Mouse (Mus musculus) Patski (cell line): ENCODE measurements around the gene Ccsap. TPM values are rescaled to one million over a fixed set of nuclear protein-coding genes. Genes with fewer than 3 reads are reported as not detected.

Experiments used
- ATAC-seq: fragments of 100-300 bp; one replicate; pipeline ENCODE4 v1.8.0; 2021
- CTCF ChIA-PET: fragments of 350-600 bp; sonication (Branson Sonifier 250); formaldehyde crosslinking; loops from one replicate; lab custom pipeline; 2022; ENCODE audit warnings: inconsistent platforms; lab: Charles Lee
- POLR2A ChIA-PET: fragments of 350-600 bp; sonication (Branson Sonifier 250); formaldehyde crosslinking; loops from one replicate; lab custom pipeline; 2022; ENCODE audit warnings: antibody characterized with exemption, inconsistent platforms; lab: Charles Lee
- DNase-seq: peaks from one replicate; pipeline ENCODE4 v3.0.0-alpha.2; 2011; ENCODE audit warnings: low read depth, low spot score
- H3K27me3 ChIP-seq: fragments of 371-371 bp; one replicate; pipeline ENCODE4 v1.5.1; 2021
- CTCF ChIP-seq: fragments of 100-300 bp; IDR thresholded peaks from one replicate; pipeline ENCODE4 v1.5.1; 2021
- in situ Hi-C: fragments of 300-500 bp; cut with MboI; formaldehyde crosslinking; loops from 3 replicates; pipeline ENCODE4 v1.11.1; 2018; ENCODE audit warnings: low pct_unique_long_range_greater_than_20kb, mixed read lengths
- polyA plus RNA-seq: library from polyadenylated mRNA; unstranded; gene quantifications from one replicate; pipeline ENCODE4 v1.2.3, GENCODE M21; 2021

Gene Ccsap
- polyA plus RNA-seq, 1 experiment from 2014 or later: 4.9 TPM

DNA sequence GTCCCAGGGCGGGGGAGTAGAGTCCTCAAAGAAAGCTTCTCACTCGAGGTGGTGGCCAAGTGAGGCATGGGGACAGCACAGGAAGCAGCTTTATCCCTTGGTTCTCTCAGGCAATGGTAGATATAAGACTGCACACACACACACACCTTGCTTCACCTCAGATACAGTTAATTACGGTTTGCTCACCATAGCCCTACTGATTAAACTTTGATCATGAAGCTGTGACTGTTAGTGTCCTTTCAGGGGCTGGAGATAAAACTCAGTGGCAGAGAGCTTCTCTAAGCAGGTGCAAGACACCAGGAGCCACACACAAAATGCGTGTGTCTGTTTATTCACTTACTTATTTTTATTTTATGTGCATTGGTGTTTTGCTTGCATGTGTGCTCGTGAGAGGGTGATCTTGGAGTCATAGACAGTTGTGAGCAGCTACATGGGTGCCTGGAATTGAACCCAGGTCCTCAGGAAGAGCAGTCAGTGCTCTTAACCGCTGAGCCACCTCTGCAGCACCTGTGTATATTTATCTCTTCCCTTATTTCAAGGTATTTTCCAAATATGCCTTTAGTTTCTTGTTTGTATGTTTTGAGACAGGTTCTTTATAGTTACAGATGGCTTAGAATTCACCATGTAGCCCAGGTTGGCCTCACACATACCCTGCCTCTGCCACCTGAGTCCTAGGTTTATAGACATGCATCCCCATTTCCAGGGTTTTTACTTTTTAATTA, 52.0 kb downstream of the Ccsap start:
- TF ChIP-seq CTCF: no peak
- DNase-seq: no peak
- ChIA-PET POLR2A (interaction anchor here (0.9 kb wide), 1 partner anchor 40 kb away, joined by 3 read pairs; no protein-coding TSS in a partner anchor), CTCF (interaction anchor here (1.4 to 1.5 kb wide), 2 partner anchors 18 to 28 kb away, joined by 3 to 4 read pairs; no protein-coding TSS in a partner anchor)
- in situ Hi-C loops: loop anchor here (25.0 kb wide), 1 partner anchor 554 kb away; no protein-coding TSS in a partner anchor
- no peak for ATAC-seq
- no peaks in the 10 kb centered on the region for H3K27me3 ChIP-seq

DNA sequence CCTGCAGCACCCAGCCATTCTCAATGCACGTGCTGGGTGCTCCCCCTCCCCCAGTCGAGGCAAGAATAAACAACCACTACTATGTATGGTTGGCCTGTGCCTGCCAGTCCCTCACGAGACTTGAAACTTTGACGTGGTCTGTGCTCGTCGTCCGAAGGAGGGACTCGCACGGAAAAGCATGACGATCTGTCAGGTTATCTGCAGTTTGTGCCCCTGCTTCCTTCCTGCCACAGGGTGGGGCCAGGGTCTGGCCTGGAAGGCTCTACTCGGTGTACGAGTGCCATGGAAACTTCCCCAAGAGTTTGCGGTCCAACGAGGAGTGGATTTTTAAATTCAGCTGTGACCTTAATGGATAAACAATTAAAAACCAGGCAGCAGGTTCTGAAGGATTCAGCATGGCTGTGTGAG, 53.0 kb downstream of the Ccsap start:
- POLR2A ChIA-PET: interaction anchor here (0.9 kb wide), 1 partner anchor 41 kb away, joined by 3 read pairs; no protein-coding TSS in a partner anchor
- ATAC-seq (no peak), DNase-seq (no peak)
- CTCF ChIA-PET: interaction anchor here (1.4 kb wide), 1 partner anchor 29 kb away, joined by 4 read pairs; no protein-coding TSS in a partner anchor
- no peaks in the 10 kb centered on the region for H3K27me3 ChIP-seq
- TF ChIP-seq CTCF: no peak
- in situ Hi-C loops: loop anchor here (25.0 kb wide), 1 partner anchor 555 kb away; no protein-coding TSS in a partner anchor

DNA sequence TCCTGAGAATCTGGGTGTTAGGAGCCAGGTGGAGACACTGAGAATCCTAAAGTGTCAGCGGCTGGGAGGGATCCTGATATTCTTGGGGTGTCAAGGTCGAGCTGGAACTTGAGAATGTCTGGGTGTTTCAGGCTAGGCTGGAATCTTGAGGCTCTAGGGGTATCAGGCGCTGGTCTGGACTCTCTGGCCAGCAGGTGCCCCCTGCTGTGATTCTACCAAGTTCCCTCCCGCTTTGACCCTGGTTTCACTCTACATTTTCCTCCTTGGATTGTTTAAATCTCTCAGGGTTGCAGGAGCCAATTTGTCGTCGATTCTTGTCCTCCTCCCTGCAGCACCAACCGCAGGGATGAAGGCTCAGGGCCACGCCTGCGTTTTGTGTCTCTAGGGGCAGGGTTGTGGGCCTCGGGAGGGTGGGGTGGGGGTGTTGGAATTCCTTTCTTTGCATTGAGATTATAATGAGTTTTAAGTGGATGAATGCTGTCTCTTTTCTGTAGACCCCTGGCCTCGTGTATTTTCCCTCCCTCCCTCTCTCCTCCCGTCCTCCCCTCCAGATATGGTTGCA, 53.6 kb downstream of the Ccsap start:
- POLR2A ChIA-PET: interaction anchor here (0.7 kb wide), 1 partner anchor 186 kb away, joined by 3 read pairs; no protein-coding TSS in a partner anchor
- TF ChIP-seq CTCF: no peak
- in situ Hi-C loops: loop anchor here (25.0 kb wide), 1 partner anchor 556 kb away; no protein-coding TSS in a partner anchor
- CTCF ChIA-PET: no interaction called here
- H3K27me3 ChIP-seq: no peaks in the 10 kb centered on the region
- DNase-seq (no peak), ATAC-seq (no peak)

DNA sequence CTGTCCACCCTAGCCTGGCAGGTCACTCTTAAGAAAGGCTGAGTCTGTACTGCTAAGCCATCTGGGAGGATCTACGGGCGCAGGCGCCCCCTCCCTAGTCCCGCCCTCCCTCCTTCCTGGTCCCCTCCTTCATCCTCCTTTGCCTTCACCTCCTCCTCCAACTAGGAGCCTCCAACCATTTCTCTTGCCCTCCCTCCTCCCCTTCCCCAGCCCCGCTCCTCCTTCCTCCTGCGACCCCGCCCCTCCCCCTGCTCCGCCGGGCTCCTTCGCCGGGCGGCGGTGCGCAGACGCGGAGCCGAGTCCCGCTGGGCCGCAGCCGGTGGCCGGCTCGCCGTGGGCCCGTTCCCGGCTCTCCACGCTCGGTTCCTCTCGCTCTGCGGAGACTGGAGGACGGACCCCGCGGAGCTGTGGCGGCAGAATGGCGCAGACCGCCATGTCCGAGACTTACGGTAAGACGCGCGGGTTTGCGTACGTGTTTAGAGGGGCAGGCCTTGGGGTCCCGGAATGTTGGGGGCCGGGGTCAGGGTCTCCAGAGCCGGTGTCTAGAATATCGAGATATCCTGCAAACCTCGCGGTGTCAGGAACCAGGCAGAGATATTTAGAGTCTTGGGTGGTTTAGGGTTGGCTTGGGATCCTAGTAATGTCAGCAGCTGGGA, 54.2 kb downstream of the Ccsap start, which contains the start of gene Rab4a:
Gene Rab4a (plus strand): TSS at position 268 of the 656 bp plus-strand sequence.
- in situ Hi-C loops: loop anchor here (25.0 kb wide), 1 partner anchor 556 kb away; no protein-coding TSS in a partner anchor
- ChIA-PET CTCF (no interaction called here), POLR2A (interaction anchor here (0.7 kb wide), 1 partner anchor 187 kb away, joined by 3 read pairs; no protein-coding TSS in a partner anchor)
- DNase-seq (peak; percentile 69), ATAC-seq (peak; percentile 67)
- no peaks in the 10 kb centered on the region for H3K27me3 ChIP-seq
- no peak for TF ChIP-seq CTCF

DNA sequence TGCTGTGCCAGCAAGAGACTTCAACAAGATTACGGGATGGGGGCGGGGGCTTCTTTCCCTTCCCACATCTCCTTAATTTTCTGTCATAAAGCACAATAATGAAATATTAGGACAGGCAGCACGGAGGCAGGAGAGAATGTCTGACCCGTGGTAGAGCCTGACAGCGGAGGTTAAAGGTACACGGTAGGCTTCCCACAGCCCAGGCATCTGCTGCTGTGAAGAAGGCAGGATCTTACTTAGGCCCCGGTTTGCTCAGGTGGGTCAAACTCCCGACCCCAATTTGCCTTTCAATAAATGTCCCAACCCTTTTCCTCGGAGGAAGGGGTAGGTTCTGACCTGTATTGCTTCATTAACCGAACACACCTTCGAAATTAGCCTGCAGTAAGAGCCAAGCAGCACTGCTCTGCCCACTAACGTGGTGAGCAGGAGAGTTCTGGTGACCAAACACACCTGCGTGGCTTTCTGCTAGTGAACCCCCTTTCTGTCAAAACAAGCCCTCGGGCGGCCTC, 54.7 kb downstream of the Ccsap start:
- ChIA-PET CTCF (interaction anchor here (1.5 kb wide), 1 partner anchor 62 kb away, joined by 3 read pairs; no protein-coding TSS in a partner anchor), POLR2A (no interaction called here)
- H3K27me3 ChIP-seq: no peaks in the 10 kb centered on the region
- no peak for DNase-seq
- in situ Hi-C loops: loop anchor here (25.0 kb wide), 1 partner anchor 557 kb away; no protein-coding TSS in a partner anchor
- ATAC-seq: no peak
- TF ChIP-seq CTCF: no peak

DNA sequence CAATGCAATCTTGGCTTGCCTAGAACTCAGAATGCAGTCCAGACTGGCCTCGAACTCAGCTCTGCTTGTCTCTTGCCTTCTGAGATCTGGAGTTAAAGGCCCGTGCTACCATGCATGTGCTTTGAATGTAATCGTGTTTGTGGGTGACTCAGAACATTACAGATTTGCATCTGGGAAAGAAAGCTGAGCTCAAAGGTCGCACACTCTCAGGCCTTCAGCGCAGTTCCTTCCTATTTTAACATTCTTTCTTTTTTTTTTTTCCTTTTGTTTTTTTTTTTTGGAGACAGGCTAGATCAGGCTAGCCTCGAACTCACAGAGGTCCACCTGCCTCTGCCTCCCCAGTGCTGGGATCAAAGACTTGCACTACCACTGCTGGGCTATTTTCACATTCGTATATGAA, 55.4 kb downstream of the Ccsap start:
- CTCF ChIA-PET: interaction anchor here (1.3 to 1.5 kb wide), 3 partner anchors 31 to 160 kb away, joined by 3 read pairs; no protein-coding TSS in a partner anchor
- DNase-seq (no peak), ATAC-seq (no peak)
- TF ChIP-seq CTCF: no peak
- in situ Hi-C loops: loop anchor here (25.0 kb wide), 1 partner anchor 558 kb away; no protein-coding TSS in a partner anchor
- POLR2A ChIA-PET: interaction anchor here (1.2 kb wide), 1 partner anchor 11 kb away, joined by 3 read pairs; no protein-coding TSS in a partner anchor
- H3K27me3 ChIP-seq: no peaks in the 10 kb centered on the region

DNA sequence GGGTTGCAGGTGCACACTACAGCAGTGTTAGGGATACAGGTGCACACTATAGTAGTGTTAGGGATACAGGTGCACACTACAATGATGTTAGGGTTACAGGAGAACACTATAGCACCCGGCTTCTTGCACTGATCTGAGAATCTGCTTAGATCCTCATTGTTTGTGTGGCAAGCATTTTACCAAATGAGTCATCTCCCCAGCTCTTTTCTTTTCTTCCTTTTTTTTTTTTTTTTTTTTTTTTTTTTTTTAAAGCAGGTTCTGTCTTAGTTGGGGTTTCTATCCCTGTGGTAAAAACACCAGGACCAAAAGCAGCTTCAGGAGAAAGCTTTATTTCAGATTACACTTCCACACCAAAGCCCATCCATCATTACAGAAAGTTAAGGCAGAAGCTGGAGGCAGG, 56.4 kb downstream of the Ccsap start:
- ATAC-seq: no peak
- no peak for TF ChIP-seq CTCF
- in situ Hi-C loops: loop anchor here (25.0 kb wide), 1 partner anchor 559 kb away; no protein-coding TSS in a partner anchor
- DNase-seq: no peak
- CTCF ChIA-PET: interaction anchor here (1.3 to 1.5 kb wide), 3 partner anchors 32 to 160 kb away, joined by 3 read pairs; no protein-coding TSS in a partner anchor
- POLR2A ChIA-PET: interaction anchor here (0.6 to 1.2 kb wide), 2 partner anchors 11 to 114 kb away, joined by 3 to 7 read pairs; no protein-coding TSS in a partner anchor
- no peaks in the 10 kb centered on the region for H3K27me3 ChIP-seq

DNA sequence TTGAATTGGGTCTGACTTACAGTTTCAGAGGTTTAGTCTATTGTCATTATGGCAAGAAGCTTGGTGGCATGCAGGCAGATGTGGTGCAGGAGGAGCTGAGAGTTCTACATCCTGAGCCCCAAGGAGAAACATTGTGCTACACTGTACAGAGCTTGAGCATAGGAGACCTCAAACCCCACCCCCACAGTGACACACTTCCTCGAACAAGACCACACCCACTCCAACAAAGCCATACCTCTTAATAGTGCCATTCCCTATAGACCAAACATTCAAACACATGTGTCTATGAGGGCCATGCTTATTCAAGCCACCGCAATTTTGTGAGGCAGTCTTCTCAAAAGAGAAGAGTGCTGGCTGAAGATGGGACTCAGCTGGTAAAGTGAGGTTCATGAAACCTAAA, 58.5 kb downstream of the Ccsap start:
- ChIA-PET POLR2A (no interaction called here), CTCF (no interaction called here)
- in situ Hi-C loops: loop anchor here (25.0 kb wide), 1 partner anchor 561 kb away; no protein-coding TSS in a partner anchor
- H3K27me3 ChIP-seq: no peaks in the 10 kb centered on the region
- no peak for ATAC-seq
- no peak for TF ChIP-seq CTCF
- DNase-seq: no peak

DNA sequence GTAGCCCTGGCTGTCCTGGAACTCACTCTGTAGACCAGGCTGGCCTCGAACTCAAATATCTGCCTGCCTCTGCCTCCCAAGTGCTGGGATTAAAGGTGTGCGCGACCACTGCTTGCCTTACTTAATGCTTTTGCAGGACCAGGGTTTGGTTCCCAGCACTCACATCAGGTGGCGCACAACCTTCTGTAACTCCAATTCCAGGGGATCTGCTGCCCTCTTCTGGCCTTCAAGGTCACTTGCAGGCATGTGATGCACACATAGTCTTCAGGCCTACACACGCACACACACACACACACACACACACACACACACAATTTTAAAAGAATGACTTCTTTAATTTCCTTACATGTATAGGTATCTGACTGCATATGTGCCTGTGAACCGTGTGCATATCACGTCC, 59.1 kb downstream of the Ccsap start:
- ChIA-PET CTCF (no interaction called here), POLR2A (no interaction called here)
- TF ChIP-seq CTCF: no peak
- DNase-seq (no peak), ATAC-seq (no peak)
- in situ Hi-C loops: loop anchor here (25.0 kb wide), 1 partner anchor 561 kb away; no protein-coding TSS in a partner anchor
- no peaks in the 10 kb centered on the region for H3K27me3 ChIP-seq

DNA sequence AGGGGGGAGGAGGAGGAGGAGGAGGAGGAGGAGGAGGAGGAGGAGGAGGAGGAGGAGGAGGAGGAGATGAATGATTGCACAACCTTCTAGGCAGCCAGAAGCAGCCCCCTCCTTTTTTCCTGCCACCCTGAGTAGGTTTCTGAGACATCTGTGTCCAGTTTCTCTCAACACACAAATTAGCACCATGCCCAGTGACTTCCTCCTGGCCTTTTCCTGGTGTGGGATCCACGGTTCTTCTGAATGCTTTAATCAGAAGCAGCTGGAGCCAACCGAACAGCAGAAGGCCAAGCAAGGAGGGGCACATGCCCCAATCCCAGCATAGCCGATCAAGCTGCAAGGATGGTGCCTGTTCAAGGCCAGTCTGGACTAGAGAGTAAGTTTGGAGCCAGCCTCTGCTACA, 60.1 kb downstream of the Ccsap start:
- DNase-seq (no peak), ATAC-seq (no peak)
- TF ChIP-seq CTCF: no peak
- H3K27me3 ChIP-seq: no peaks in the 10 kb centered on the region
- in situ Hi-C loops: loop anchor here (25.0 kb wide), 1 partner anchor 562 kb away; no protein-coding TSS in a partner anchor
- ChIA-PET CTCF (no interaction called here), POLR2A (no interaction called here)
